Mouse (Mus musculus): ENCODE data around the gene Fam240a. TPM values are rescaled to one million over a fixed set of nuclear protein-coding genes. Genes with fewer than 3 reads are reported as not detected.

The Fam240a gene
- polyA plus RNA-seq, 1 experiment: not detected

GRCm38 (mm10) chr9:110946548-110947044, 29.9 kb upstream of the Fam240a start:
- Histone ChIP-seq H3K27ac (ENCODE audit: insufficient read depth, low read length) (no peak overlapping the region), H3K4me1 (ENCODE audit: control insufficient read depth, insufficient read depth, low read length) (no peaks in the 10 kb centered on the region), H3K4me3 (ENCODE audit: insufficient read depth, low read length) (no peak overlapping the region)
- no peak for TF ChIP-seq CTCF (IDR thresholded peaks at IDR 0.05; ENCODE audit: extremely low read depth, insufficient read depth, low read length)
- TF ChIP-seq POLR2A (IDR thresholded peaks at IDR 0.05; ENCODE audit: extremely low read depth, insufficient read depth, low read length): no peak

GRCm38 (mm10) chr9:110945926-110946325, 29.3 kb upstream of the Fam240a start, which contains the start of gene Tdgf1:
Gene Tdgf1 (minus strand): TSS chr9:110946158.
- no peak for TF ChIP-seq CTCF (IDR thresholded peaks at IDR 0.05; ENCODE audit: extremely low read depth, insufficient read depth, low read length)
- TF ChIP-seq POLR2A (IDR thresholded peaks at IDR 0.05; ENCODE audit: extremely low read depth, insufficient read depth, low read length): no peak
- no peaks in the 10 kb centered on the region for H3K4me1 ChIP-seq (ENCODE audit: control insufficient read depth, insufficient read depth, low read length)
- no peak within 1 kb of the TSS for H3K27ac ChIP-seq (ENCODE audit: insufficient read depth, low read length)
- no peak within 1 kb of the TSS for H3K4me3 ChIP-seq (ENCODE audit: insufficient read depth, low read length)

- Histone ChIP-seq H3K4me3 (ENCODE audit: insufficient read depth, low read length) (no peak overlapping the region), H3K4me1 (ENCODE audit: control insufficient read depth, insufficient read depth, low read length) (no peaks in the 10 kb centered on the region), H3K27ac (ENCODE audit: insufficient read depth, low read length) (no peak overlapping the region)
- no peak for TF ChIP-seq CTCF (IDR thresholded peaks at IDR 0.05; ENCODE audit: extremely low read depth, insufficient read depth, low read length)
- TF ChIP-seq POLR2A (IDR thresholded peaks at IDR 0.05; ENCODE audit: extremely low read depth, insufficient read depth, low read length): no peak
Measured at GRCm38 (mm10) chr9:110945343-110945742, 28.7 kb upstream of the Fam240a start.

- TF ChIP-seq CTCF (IDR thresholded peaks at IDR 0.05; ENCODE audit: extremely low read depth, insufficient read depth, low read length) (peak; percentile 42), POLR2A (IDR thresholded peaks at IDR 0.05; ENCODE audit: extremely low read depth, insufficient read depth, low read length) (no peak)
Measured at GRCm38 (mm10) chr9:110944265-110944664, 27.6 kb upstream of the Fam240a start.

GRCm38 (mm10) chr9:110937506-110938490, 21.1 kb upstream of the Fam240a start:
- Histone ChIP-seq H3K27ac (ENCODE audit: insufficient read depth, low read length) (no peak overlapping the region), H3K4me3 (ENCODE audit: insufficient read depth, low read length) (no peak overlapping the region), H3K4me1 (ENCODE audit: control insufficient read depth, insufficient read depth, low read length) (no peaks in the 10 kb centered on the region; the same call in 1 of the 2 replicates)
- TF ChIP-seq CTCF (IDR thresholded peaks at IDR 0.05; ENCODE audit: extremely low read depth, insufficient read depth, low read length): no peak
- no peak for TF ChIP-seq POLR2A (IDR thresholded peaks at IDR 0.05; ENCODE audit: extremely low read depth, insufficient read depth, low read length)

More at GRCm38 (mm10) chr9:110944265-110944664, 27.6 kb upstream of the Fam240a start:
- Histone ChIP-seq H3K27ac (ENCODE audit: insufficient read depth, low read length) (no peak overlapping the region), H3K4me1 (ENCODE audit: control insufficient read depth, insufficient read depth, low read length) (no peaks in the 10 kb centered on the region), H3K4me3 (ENCODE audit: insufficient read depth, low read length) (no peak overlapping the region)

- TF ChIP-seq CTCF (IDR thresholded peaks at IDR 0.05; ENCODE audit: extremely low read depth, insufficient read depth, low read length) (no peak), POLR2A (IDR thresholded peaks at IDR 0.05; ENCODE audit: extremely low read depth, insufficient read depth, low read length) (no peak)
- no peaks in the 10 kb centered on the region; the same call in 1 of the 2 replicates for H3K4me1 ChIP-seq (ENCODE audit: control insufficient read depth, insufficient read depth, low read length)
- no peak overlapping the region for H3K4me3 ChIP-seq (ENCODE audit: insufficient read depth, low read length)
- H3K27ac ChIP-seq (ENCODE audit: insufficient read depth, low read length): peak overlapping the region; percentile 35; the same call in 1 of the 2 replicates
Measured at GRCm38 (mm10) chr9:110935941-110936340, 19.3 kb upstream of the Fam240a start.

GRCm38 (mm10) chr9:110933850-110934437, 17.3 kb upstream of the Fam240a start:
- no peak overlapping the region for H3K4me3 ChIP-seq (ENCODE audit: insufficient read depth, low read length)
- peak overlapping the region; percentile 75 for H3K27ac ChIP-seq (ENCODE audit: insufficient read depth, low read length)
- TF ChIP-seq POLR2A (IDR thresholded peaks at IDR 0.05; ENCODE audit: extremely low read depth, insufficient read depth, low read length) (no peak), CTCF (IDR thresholded peaks at IDR 0.05; ENCODE audit: extremely low read depth, insufficient read depth, low read length) (no peak)
- no peaks in the 10 kb centered on the region; the same call in 1 of the 2 replicates for H3K4me1 ChIP-seq (ENCODE audit: control insufficient read depth, insufficient read depth, low read length)

GRCm38 (mm10) chr9:110931573-110931972, 14.9 kb upstream of the Fam240a start:
- Histone ChIP-seq H3K4me1 (ENCODE audit: control insufficient read depth, insufficient read depth, low read length) (no peaks in the 10 kb centered on the region; the same call in 1 of the 2 replicates), H3K27ac (ENCODE audit: insufficient read depth, low read length) (no peak overlapping the region), H3K4me3 (ENCODE audit: insufficient read depth, low read length) (no peak overlapping the region)
- TF ChIP-seq POLR2A (IDR thresholded peaks at IDR 0.05; ENCODE audit: extremely low read depth, insufficient read depth, low read length) (no peak), CTCF (IDR thresholded peaks at IDR 0.05; ENCODE audit: extremely low read depth, insufficient read depth, low read length) (no peak)

- Histone ChIP-seq H3K27ac (ENCODE audit: insufficient read depth, low read length) (no peak overlapping the region), H3K4me1 (ENCODE audit: control insufficient read depth, insufficient read depth, low read length) (no peaks in the 10 kb centered on the region), H3K4me3 (ENCODE audit: insufficient read depth, low read length) (no peak overlapping the region)
- no peak for TF ChIP-seq POLR2A (IDR thresholded peaks at IDR 0.05; ENCODE audit: extremely low read depth, insufficient read depth, low read length)
- peak; percentile 93 for TF ChIP-seq CTCF (IDR thresholded peaks at IDR 0.05; ENCODE audit: extremely low read depth, insufficient read depth, low read length)
Measured at GRCm38 (mm10) chr9:110922759-110923158, 6.1 kb upstream of the Fam240a start.
